Mouse (Mus musculus): ENCODE measurements around the gene Utrn. TPM values are rescaled to one million over a fixed set of nuclear protein-coding genes. Genes with fewer than 3 reads are reported as not detected.

Gene Utrn
- total and polyA plus RNA-seq, 3 experiments: 0.31 to 1.1 (median 0.67) TPM

DNA sequence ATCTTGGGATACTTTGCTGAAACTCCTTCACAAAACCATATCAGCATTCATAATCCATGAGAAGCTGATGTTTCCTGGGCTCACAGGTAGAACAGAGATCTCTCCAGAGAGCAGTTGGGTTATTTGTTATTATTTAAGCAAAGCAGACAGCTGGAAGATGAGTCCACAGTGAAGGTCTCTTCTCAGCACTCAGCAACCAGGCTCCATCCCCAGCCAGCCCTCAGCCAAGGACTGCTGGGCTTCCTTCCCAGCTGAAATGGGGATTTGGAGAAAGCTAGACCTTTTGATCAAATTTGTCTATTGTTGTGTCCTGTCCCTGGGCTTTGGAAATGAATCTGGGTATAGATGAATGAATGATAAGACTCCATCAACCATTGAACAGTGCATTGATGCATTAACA lies 276.1 kb downstream of the Utrn start:
- DNase-seq (ENCODE audit: extremely low read depth): no peak
- TF ChIP-seq NRF1 (IDR thresholded peaks at IDR 0.05; ENCODE audit: low read depth, low read length) (no peak), HCFC1 (IDR thresholded peaks at IDR 0.05; ENCODE audit: low read depth, low read length) (no peak)
- Histone ChIP-seq H3K4me1 (ENCODE audit: control insufficient read depth in 1 of 2, insufficient read depth in 2 of 2) (peaks cover 8 to 11% of the 10 kb centered on the region in 2 experiments; a peak in 3 of 4 replicates), H3K36me3 (replicated peaks in 1 of 2; ENCODE audit: control insufficient read depth in 1 of 2, insufficient read depth in 1 of 2, low read length in 1 of 2) (no peaks in the 10 kb centered on the region), H3K9ac (ENCODE audit: insufficient read depth, low read depth) (no peak overlapping the region), H3K79me2 (replicated peaks; ENCODE audit: control insufficient read depth, extremely low read depth, insufficient read depth, poor library complexity, severe bottlenecking) (no peaks in the 10 kb centered on the region), H3K4me3 (replicated peaks in 1 of 3; ENCODE audit: low read depth in 2 of 3, low read length in 2 of 3, poor library complexity in 1 of 3) (no peak overlapping the region), H3K27me3 (replicated peaks) (no peaks in the 10 kb centered on the region), H3K9me3 (replicated peaks; ENCODE audit: low read length) (no peaks in the 10 kb centered on the region), H3K27ac (ENCODE audit: insufficient read depth, low read depth) (no peak overlapping the region), H3K4me2 (ENCODE audit: insufficient read depth, low read depth, poor library complexity, severe bottlenecking) (no peak overlapping the region)
- dilution Hi-C loops (cut with MboI; ENCODE audit: extremely low pct_ligation_motif_present, extremely low pct_unique_long_range_greater_than_20kb, low sequenced_read_pairs): no loop called here
- in situ Hi-C loops (cut with MboI; ENCODE audit: low pct_ligation_motif_present, low pct_unique_long_range_greater_than_20kb, low sequenced_read_pairs): no loop called here

DNA sequence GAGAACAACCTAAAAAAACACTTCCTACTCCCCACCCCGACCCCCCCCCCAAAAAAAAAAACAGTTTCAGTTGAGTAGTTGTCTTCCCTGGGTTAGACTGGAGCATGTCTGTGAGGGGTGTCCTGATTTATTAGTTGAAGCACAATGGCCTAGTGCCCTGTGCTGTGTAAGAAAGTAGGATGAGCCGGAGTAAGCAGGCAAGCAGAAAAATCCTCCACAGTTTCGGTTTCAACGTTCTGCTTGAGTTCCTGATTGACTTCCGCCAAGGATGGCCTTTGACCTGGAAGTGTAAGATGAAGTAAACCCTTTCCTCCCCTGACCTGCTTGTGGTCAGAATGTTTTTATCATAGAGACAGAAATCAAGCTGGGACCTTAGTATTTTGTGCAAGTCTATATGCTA lies 277.2 kb downstream of the Utrn start:
- Histone ChIP-seq H3K4me3 (replicated peaks in 1 of 3; ENCODE audit: low read depth in 2 of 3, low read length in 2 of 3, poor library complexity in 1 of 3) (no peak overlapping the region), H3K4me1 (ENCODE audit: control insufficient read depth in 1 of 2, insufficient read depth in 2 of 2) (peaks cover 8 to 11% of the 10 kb centered on the region in 2 experiments; a peak in 3 of 4 replicates), H3K79me2 (replicated peaks; ENCODE audit: control insufficient read depth, extremely low read depth, insufficient read depth, poor library complexity, severe bottlenecking) (no peaks in the 10 kb centered on the region), H3K27me3 (replicated peaks) (no peaks in the 10 kb centered on the region), H3K4me2 (ENCODE audit: insufficient read depth, low read depth, poor library complexity, severe bottlenecking) (no peak overlapping the region; the same call in 1 of the 2 replicates), H3K9ac (ENCODE audit: insufficient read depth, low read depth) (no peak overlapping the region), H3K27ac (ENCODE audit: insufficient read depth, low read depth) (no peak overlapping the region), H3K9me3 (replicated peaks; ENCODE audit: low read length) (no peaks in the 10 kb centered on the region), H3K36me3 (replicated peaks in 1 of 2; ENCODE audit: control insufficient read depth in 1 of 2, insufficient read depth in 1 of 2, low read length in 1 of 2) (no peaks in the 10 kb centered on the region)
- TF ChIP-seq ELF1 (IDR thresholded peaks at IDR 0.05; ENCODE audit: low read depth, low read length) (no peak), MEF2A (IDR thresholded peaks at IDR 0.05; ENCODE audit: borderline replicate concordance, low read depth, low read length) (no peak)
- DNase-seq (ENCODE audit: extremely low read depth): no peak
- dilution Hi-C loops (cut with MboI; ENCODE audit: extremely low pct_ligation_motif_present, extremely low pct_unique_long_range_greater_than_20kb, low sequenced_read_pairs): no loop called here
- in situ Hi-C loops (cut with MboI; ENCODE audit: low pct_ligation_motif_present, low pct_unique_long_range_greater_than_20kb, low sequenced_read_pairs): no loop called here

DNA sequence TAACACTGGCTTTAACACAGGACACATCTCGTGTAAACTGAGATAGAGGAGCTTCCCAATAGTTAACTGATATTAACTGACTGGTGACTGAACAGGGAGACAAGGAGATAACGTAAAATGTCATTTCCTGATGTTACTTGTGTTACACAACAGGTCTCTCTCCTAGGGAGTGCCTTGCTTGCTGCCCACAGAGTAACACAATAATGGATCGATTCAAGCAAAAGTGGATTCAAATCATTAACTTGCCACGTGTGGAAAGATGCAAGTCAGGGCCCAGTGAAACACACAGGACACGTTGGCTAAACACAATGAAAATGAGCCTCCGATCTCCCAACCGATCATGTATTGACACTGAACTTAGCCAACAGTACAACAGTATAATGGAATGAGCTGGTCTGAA lies 281.1 kb downstream of the Utrn start:
- no peak overlapping the region for H3K4me2 ChIP-seq (ENCODE audit: insufficient read depth, low read depth, poor library complexity, severe bottlenecking)
- no peak for DNase-seq (ENCODE audit: extremely low read depth)
- dilution Hi-C loops (cut with MboI; ENCODE audit: extremely low pct_ligation_motif_present, extremely low pct_unique_long_range_greater_than_20kb, low sequenced_read_pairs): no loop called here
- no peaks in the 10 kb centered on the region for H3K9me3 ChIP-seq (replicated peaks; ENCODE audit: low read length)
- no peak for TF ChIP-seq RAD21 (IDR thresholded peaks at IDR 0.05; ENCODE audit: low read depth, low read length)
- peaks cover 0 to 2% of the 10 kb centered on the region in 2 experiments; a peak in 1 of 4 replicates for H3K4me1 ChIP-seq (ENCODE audit: control insufficient read depth in 1 of 2, insufficient read depth in 2 of 2)
- in situ Hi-C loops (cut with MboI; ENCODE audit: low pct_ligation_motif_present, low pct_unique_long_range_greater_than_20kb, low sequenced_read_pairs): no loop called here
- H3K79me2 ChIP-seq (replicated peaks; ENCODE audit: control insufficient read depth, extremely low read depth, insufficient read depth, poor library complexity, severe bottlenecking): no peaks in the 10 kb centered on the region
- H3K27me3 ChIP-seq (replicated peaks): no peaks in the 10 kb centered on the region
- H3K36me3 ChIP-seq (replicated peaks in 1 of 2; ENCODE audit: control insufficient read depth in 1 of 2, insufficient read depth in 1 of 2, low read length in 1 of 2): no peaks in the 10 kb centered on the region
- H3K4me3 ChIP-seq (replicated peaks in 1 of 3; ENCODE audit: low read depth in 2 of 3, low read length in 2 of 3, poor library complexity in 1 of 3): no peak overlapping the region
- no peak overlapping the region for H3K9ac ChIP-seq (ENCODE audit: insufficient read depth, low read depth)
- no peak overlapping the region for H3K27ac ChIP-seq (ENCODE audit: insufficient read depth, low read depth)

GRCm38 (mm10) chr10:12587318-12587717 lies 281.8 kb downstream of the Utrn start:
- dilution Hi-C loops (cut with MboI; ENCODE audit: extremely low pct_ligation_motif_present, extremely low pct_unique_long_range_greater_than_20kb, low sequenced_read_pairs): no loop called here
- Histone ChIP-seq H3K9me3 (replicated peaks; ENCODE audit: low read length) (no peaks in the 10 kb centered on the region), H3K36me3 (replicated peaks in 1 of 2; ENCODE audit: control insufficient read depth in 1 of 2, insufficient read depth in 1 of 2, low read length in 1 of 2) (no peaks in the 10 kb centered on the region), H3K79me2 (replicated peaks; ENCODE audit: control insufficient read depth, extremely low read depth, insufficient read depth, poor library complexity, severe bottlenecking) (no peaks in the 10 kb centered on the region), H3K4me3 (replicated peaks in 1 of 3; ENCODE audit: low read depth in 2 of 3, low read length in 2 of 3, poor library complexity in 1 of 3) (no peak overlapping the region), H3K9ac (ENCODE audit: insufficient read depth, low read depth) (no peak overlapping the region), H3K4me1 (ENCODE audit: control insufficient read depth in 1 of 2, insufficient read depth in 2 of 2) (peaks cover 0 to 2% of the 10 kb centered on the region in 2 experiments; a peak in 1 of 4 replicates), H3K27ac (ENCODE audit: insufficient read depth, low read depth) (no peak overlapping the region), H3K27me3 (replicated peaks) (no peaks in the 10 kb centered on the region), H3K4me2 (ENCODE audit: insufficient read depth, low read depth, poor library complexity, severe bottlenecking) (no peak overlapping the region)
- TF ChIP-seq MXI1 (IDR thresholded peaks at IDR 0.05; ENCODE audit: low read depth, low read length) (no peak), MAX (IDR thresholded peaks at IDR 0.05; ENCODE audit: low read length) (no peak)
- DNase-seq (ENCODE audit: extremely low read depth): no peak
- in situ Hi-C loops (cut with MboI; ENCODE audit: low pct_ligation_motif_present, low pct_unique_long_range_greater_than_20kb, low sequenced_read_pairs): no loop called here
